Mouse (Mus musculus) kidney, postnatal 4 days (tissue): Measurements from ENCODE around the gene Cenpl.
A peak's percentile ranks its signal among the peaks of the same experiment; 100 is the strongest.

Source experiments
- DNase-seq, 2 experiments: peaks; one replicate each; pipeline ENCODE4 v3.0.0; 2021; ENCODE audit warnings: mixed read lengths in 2 of 2

The Cenpl gene

DNA sequence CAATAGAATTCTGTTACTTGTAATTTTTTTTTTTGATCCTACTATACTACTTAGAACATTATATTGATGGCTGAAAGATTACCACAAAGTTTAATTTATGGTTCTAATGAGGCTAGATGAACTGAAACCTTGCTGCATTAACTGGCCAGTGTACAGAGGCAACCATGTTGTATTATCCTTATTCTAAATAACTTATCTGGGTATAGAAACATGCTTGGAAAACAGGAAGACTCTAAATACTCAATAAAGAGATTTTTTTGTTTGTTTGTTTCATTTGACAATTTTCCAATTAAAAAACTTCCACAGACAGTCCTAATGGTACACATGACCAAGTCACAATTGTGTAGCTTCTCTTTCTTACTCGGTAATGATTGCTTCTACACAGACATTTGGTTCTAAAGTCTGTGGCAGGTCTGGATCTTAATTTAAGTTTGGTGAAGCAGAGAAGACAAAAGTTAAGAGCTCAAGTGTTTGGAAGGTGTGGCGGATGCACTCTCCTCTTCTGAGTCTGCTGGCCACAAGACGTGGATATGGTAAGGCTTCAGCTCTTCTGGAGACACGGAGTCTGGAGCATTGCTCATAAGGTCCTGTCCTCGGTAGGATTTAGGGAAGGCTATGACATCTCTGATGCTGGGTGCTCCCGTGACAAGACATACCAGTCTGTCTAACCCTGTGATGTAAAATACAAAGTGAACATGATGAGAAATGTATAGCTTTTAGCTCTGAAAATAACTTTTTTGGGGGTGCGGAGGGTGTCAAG is 29.1 kb upstream of the Cenpl start:
- DNase-seq, result no peak

DNA sequence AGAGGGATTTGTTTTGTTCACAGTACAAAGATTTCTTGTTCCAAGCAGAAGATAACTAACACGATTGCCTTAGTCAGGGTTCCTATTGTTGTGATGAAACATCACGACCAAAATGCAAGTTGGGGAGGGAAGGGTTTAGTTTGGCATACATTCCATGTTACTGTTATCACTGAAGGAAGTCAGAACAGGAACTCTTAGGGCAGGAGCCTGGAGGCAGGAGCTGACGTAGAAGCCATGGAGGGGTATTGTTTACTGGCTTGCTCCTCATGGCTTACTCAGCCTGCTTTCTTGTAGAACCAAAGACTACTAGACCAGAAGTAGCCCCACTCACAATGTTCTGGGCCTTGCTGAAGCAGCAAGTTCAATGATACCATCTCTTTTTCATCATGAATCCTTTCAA is 23.5 kb upstream of the Cenpl start:
- DNase-seq, result no peak

DNA sequence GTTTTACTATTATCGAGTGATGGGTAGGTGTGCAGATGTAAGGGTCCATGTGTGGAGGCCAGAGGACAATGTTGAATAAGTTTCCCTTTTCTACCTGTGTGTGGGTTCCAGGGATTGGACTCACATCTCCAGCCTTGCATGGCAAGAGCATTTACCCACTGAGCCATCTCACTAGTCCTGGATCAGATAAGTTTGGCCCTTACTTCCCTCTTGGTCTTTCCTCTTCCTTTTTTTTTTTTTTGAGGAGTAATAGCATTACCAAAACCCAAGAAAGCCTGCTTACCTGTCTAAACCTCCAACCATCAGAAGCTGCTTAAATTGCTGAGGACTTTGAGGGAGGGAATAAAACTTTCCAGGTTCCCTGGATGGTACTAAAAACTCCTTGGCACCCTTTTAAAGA is 13.3 kb upstream of the Cenpl start:
- no peak for DNase-seq

DNA sequence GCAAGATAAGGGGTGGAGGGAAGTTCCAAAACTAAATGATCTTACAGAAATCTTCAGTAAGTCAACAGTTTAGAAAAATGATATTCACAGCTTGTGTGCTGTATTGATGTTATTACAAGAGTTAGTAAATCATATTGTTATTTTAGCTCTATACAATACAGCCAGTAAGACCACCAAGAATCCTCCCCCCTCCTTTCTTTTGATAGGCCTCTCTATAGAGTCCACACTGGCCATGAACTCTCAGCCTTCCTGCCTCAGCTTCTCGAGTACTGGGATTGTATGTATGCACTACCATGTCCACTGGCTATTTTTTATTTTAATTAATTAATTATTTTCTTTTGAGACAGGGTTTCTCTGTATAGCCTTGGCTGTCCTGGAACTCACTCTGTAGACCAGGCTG is 7.2 kb upstream of the Cenpl start:
- DNase-seq, result no peak

DNA sequence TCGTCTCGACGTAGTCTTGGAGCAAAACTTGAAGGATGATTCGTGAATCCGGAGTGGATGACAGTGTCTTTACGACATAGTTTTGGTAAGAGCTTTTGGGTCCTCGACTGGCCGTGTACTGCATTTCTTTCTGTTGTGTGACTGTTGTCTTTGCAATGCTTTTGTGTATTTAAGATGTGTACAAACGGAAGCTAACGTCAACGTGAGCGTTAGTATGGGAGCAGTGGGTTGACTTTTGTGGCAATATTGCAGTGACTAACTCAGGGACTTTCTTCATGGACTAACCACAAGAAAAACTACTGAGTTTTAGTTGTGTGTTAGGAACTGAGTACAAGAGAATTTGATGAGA is 733 bp downstream of the Cenpl start:
- no peak for DNase-seq

DNA sequence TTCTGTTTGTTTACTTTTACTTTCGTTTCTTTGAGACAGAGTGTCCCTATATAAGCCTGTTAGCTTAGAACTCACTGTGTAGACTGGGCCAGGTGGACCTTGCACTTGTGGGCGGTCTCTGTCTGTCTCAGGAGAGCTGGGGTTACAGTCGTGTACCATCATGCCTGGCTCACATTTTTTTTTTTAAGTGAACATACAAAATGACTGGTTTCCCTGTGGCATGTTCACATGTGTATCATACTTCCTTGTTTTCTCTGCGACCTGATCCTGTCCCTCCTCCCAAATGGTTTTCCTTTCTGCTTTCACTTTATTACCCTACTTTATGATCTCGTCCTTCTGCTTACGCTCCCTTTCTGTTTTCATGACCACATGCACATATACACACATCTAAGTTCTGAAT is 5.7 kb downstream of the Cenpl start:
- DNase-seq, result peak; percentile 5 to 31

DNA sequence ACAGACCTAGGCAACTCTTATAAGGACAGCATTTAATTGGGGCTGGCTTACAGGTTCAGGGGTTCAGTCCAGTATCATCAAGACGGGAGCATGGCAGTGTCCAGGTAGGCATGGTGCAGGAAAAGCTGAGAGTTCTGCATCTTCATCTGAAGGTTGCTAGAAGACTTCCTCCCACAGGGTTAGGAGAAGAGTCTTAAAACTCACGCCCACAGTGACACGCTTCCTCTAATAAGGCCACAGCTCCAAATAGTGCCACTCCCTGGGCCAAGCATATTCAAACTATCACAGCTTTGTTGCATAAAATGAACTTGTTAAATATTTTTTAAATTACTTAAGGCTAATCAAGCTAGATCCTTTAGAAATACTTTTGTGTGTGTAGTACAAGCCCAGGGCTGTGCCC is 6.7 kb downstream of the Cenpl start:
- DNase-seq, result no peak

DNA sequence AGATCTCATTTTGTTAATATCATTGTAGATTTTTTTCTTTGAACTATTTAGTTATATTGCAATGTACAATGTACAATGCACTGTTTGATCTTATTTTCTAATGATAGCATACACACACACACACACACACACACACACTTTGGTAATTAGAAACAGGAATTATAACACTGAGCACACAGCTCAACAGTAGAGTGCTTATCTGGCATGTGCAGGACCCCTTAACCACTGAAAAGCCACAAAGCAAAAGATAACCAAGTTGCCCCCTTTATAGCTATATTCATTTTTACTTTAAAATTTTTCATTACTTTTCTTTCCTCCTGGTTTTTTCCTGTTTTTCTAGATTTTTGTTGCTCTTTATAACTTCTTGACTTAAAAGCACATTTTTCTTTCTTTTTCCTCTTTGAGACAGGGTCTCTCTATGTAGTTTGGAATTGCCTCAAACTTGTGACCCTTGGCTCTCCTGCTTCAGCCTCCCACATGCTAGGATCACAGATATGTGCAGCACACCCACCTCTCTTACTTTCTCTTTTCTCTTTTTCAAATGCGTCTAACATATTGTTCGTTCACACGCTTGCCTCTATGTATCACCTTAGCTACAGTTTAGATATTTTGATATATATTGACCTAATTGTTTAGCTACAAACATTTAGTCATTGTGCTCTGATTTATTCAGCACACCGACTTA is 29.4 kb downstream of the Cenpl start:
- no peak for DNase-seq

DNA sequence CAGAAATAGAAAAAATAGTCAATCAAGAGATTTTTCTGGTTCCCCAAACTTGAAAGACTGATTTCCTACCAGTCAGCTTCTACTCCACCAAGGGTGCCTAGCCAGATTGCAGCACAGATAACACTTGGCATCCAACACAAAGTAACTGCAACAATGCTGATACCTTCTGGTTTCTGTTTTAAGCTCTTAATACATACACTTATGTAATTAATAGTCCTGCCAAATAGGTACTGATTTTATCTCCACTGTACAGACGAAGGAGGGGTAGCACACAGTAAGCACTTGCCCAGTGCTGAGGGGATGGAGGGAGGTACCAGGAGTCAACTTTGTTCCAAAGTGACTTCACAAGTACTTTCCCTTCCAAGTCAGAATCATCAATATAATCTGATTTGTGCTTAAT is 33.3 kb downstream of the Cenpl start:
- DNase-seq, result no peak

DNA sequence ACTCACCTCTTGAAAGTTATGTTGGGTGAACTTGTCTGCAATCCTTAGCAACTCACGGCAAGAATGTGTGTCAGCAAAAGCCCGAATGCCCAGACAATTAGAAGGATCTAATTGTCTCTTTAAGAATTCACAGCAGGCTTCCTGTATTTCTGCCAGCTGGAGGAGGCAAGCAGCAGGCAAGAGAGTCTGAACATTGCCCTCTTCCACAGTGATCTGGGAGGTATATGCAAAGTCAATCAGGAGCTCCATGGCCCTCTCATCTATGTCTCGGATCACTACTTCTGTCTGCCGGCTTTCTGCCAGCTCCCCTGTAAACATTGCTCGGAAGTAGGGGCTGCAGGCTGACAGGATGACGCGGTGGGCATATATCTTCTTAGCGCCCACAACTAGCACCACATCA is 38.7 kb downstream of the Cenpl start:
- DNase-seq, result peak in 1 of 2 experiments; percentile 9

DNA sequence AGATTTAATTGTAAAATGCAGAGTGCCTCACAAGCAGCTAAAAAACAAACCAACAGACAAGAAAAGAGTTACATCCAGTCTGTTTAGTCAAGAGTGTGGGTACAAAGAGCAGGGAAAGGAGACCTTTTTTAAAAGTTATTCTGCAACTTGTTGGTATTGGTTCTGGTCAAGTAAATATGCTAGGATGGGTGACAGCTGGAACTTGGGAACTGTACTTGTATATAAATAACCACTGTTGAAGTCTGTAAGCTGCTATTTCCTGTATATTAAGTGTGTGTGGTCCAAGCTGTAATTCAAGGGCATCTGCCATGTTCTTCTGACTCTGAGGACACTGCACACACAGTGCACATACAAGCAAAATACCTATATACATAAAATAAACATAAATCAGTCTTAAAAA is 44.1 kb downstream of the Cenpl start:
- no peak for DNase-seq

DNA sequence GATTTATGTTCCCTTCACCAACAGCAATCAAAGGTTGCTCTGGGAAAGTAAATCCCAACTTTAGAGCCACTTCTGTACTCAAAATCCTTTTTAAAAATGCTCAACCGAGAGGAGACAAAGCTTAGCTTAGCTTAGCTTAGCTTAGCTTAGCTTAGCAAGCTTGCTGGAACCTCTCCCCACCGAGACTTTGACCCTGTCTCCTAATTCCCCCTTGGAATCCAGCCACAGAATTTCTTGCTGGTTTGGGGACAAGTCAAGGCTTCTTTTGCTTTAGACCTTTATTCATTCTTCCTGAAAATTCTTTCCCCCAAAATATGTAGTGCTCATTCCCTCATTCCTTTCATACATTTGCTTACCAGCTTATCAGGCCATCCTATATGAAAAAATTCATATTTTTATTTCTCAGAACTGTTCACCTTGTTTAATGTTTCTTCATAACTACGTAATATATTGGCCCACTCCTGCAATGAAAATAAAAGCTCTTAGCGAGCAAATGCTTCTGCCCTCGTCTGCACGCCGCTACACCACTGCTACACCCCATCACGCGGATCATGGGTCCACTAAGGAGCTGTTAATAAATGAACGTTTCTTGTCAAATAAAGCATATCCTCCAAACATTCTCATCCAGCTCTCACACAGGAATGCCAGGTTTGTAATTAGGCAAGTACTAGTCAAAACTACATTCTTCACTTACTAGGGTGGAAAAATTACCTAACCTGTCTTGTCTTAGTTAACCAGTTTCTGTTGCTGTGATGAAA is 52.3 kb downstream of the Cenpl start:
- no peak for DNase-seq

DNA sequence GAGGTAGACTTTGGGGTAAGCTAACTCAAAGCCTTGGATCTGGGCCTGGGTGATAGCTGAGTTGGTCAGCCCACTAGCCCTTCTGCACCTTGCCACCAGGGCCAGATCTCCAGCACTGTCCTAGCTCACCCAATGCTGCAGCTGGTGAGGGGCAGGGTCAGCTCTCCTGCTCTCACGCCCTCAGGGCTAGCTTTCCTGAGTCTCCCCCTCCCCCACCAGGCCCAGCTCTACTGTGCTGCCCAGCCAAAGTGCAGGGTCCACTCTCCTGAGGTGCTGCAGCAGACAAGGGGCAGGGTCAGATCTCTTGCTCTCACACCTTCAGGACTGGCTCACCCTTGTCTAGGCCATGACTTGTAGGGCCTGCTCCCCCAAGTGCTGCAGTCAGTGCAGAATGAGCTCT is 55.9 kb downstream of the Cenpl start:
- peak; percentile 21 to 54 for DNase-seq

DNA sequence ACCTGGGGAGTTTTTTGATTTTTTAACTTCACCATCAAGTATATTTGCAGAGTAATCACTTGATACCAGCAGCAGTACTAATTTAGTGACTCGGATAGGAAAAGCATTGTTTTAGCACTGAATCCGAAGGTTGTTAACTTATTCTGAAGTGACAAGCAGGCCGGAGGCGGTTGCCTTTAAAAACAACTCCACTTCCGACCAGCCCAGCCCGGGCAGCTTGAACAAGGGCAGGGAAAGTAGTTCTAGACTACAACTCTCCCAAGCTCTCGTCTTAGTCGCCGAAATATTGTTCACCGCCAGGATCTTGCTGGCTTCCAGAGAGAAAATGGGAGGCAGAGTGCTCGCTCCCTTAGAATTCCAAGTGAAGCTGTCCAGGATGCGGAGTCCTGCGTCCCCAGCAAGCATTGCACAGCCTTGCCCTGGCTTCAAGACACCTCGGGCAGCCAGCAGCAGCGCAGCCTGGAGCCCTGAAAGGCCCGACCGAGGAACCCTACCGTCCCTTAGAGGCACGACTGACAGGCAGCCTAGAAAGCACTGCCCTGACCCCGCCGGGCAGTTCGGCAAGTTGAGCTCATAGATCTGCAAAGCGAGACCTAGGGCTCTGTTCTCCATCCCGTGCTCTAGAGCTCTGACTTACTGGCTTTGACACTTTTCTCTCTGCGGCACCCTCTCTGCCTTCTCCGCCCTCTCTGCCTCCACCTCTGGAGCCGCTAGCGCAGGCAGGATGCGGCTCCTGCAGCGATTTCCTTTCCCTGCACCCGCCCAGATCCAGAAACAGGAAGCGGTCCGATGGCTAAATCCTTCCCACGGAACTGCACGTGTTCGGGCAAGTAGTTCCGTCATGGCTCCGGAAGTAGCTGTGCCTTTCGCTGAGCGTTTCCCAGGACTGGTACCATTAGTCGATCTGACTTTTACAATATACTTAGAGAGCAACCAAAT is 60.5 kb downstream of the Cenpl start, which contains the start of gene Klhl20:
Klhl20 (minus strand) TSS at position 786 of the 939 bp plus-strand sequence.
- peak; percentile 96 to 97 for DNase-seq
